Mouse (Mus musculus) lung, postnatal 14 days (tissue): ENCODE results near the gene Kcnj8.
"Not testable (repeated sequence)": the region's sequence is repeated elsewhere in the genome, so short reads cannot be mapped to it uniquely, and the experiment has no call there.

ENCODE experiments used
- DNase-seq: peaks from one replicate; pipeline ENCODE4 v3.0.0; 2021

Kcnj8 gene

DNA sequence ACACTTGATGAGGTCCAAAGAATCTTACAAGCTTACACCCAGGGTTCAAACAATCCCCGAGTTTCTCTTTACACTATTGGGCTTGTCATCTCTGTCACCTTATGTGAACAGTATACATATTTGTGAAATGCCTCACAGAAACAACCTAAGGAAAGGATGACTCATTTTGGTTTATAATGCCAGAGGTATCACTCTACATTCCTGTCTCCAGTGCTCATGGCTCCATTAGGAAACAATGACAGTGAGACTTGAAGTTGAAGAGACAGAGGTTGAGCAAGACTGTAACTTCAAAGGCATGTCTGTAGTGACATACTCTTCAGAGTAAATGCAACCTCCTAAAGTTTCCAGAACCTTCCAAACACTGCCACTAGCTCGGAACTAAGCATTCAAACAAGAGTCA is 23.0 kb downstream of the Kcnj8 start:
- DNase-seq = no peak

DNA sequence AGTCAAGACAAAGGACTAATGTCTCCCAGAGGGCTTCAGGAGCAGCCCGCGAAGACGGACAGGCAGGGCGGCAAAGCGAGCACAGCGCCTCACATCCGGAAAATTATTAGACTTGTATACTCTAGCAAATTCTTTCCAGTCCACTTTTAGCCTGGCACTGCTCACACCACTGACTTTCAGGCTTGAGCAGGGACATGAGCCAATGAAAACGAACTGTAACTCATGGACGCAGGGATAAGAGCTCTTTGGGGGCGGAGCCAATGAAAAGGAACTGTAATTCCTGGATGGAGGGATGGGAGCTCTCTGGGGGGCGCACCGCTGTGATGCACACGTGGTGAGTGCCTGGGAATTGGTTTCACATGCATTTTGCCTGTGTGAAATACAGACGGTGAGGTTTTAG is 26.3 kb downstream of the Kcnj8 start:
- DNase-seq = no peak

DNA sequence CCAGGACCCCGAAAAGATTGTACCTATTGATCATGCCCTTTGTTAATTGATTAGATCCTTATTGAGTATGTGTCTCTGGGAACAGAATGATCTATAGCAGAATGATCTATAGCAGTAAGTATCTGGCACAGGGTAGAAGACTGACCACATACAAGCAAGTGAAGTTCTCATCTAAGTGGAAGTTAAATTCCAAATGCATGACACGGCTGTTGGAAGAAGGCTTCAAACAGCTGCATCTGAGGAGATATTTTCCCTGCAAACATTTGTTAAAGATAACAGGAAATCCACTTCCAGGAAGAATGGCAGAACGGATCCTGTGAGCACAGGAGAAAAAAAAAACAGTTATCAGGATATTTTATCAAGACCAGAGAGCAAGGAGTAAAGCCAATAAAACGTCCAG is 27.8 kb downstream of the Kcnj8 start:
- DNase-seq = no peak

DNA sequence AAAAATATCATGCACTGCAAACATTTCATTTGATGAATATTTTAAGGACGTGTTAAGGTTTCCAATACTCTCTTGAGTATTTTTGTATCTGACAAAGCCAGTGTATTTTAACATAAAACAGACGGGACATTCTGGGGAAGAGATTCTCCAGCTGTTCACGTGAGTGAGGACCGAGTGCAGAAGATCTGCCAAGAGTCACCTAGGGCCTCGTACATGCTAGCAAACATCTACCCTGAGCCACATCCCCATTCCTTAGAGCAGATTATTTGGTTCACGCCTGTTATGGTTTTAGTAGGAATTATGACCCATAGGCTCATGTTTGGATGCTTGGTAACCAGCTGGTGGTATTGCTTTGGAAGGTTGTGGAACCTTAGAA is 28.6 kb downstream of the Kcnj8 start:
- no peak for DNase-seq

DNA sequence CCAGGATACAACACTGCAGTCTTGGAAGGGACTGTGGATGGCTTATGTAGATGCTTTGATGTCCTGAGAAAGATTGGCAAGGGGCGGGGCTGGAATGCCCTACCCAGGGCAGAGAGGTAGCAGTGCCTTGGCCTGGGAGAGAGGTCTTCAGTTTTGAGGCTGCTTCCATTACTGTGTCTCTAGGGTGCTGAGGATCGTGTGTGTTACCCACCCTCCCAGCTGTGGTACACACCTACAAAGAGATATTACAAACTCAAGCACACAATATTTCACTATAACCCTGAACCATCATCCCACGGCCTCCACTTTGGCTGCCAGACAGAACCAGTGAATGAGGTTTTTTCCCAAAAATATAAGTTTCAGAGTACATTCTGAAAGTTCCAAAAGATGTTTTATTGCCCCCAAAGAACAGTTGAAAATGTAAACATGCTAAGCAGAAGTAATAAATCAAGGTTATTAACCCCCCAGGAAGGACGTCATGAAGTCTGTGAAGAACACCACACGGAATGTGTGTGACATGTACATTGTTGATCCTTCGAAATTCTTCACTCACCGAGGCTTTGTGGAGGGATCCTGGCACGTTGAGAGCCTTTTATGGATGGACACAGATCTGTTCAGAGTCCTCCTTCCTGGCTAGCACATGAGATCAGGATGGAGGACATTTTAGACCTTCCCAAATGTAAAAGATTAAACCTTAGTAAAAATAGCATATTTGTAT is 29.2 kb downstream of the Kcnj8 start:
- no peak for DNase-seq

DNA sequence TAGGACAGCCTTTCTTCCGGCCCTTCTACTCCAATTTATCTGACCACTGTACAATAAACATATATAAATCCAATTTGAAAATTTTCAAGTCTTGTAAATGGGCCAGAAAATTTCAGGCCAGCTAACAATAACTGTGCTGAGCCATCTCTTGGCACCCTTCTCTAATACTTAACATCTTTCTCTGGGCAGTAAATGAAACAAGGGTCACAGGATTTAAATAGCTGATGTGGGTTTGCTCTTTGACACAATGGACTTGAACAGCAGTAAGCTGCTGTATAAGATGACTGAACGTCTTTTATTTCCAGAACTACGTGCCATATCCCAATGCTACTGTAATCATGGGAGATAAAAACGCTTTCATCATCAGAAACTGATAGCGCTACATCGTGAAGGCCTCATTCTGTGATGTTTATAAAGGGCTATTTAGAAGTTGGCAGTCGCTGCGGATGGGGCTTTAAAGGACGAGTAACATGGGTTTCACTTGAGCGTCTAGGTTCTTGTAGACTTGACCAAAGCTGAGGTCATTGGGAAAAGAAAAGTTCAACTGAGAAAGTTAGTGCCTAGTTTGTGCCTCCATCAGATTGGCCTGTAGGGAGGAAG is 30.8 kb downstream of the Kcnj8 start:
- no peak for DNase-seq

DNA sequence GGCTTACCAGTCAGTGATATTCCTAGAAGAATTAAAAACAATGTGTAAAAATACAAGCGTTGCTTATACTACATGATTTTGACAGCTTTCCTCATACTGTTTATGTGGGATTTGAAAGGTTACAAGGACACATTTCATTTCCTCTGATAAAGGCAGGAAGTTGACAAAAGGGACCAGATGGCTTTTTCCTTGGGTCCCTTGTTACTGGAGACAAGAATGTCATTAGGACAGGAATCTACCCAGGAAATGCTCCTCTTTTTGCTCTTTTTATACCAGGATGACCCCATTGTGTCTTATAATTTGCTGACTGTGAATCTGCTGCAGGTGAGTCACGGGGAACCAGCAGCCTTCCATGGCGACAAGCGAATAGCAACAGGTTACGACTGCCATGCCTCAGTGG is 31.3 kb downstream of the Kcnj8 start:
- DNase-seq = no peak

DNA sequence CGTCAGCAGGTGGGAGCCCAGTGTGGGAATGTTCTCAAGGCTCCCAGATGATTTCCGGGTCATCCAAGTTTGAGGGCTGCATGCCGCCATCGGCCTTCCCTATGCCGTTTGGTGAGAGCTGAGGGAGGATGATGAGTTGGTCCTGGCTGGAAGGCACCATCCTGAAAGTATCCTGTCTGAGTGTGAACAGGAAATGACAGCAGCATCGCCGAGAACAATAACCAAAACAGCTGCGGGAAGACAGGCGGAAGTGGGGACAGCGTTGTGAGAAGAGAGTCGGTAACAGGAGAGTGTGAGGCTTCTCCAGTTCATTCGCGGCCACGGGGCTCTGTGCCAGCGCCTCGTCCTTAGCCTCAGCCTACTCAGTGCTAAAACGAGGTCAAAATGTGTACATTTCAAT is 32.9 kb downstream of the Kcnj8 start:
- peak; percentile 59 for DNase-seq

DNA sequence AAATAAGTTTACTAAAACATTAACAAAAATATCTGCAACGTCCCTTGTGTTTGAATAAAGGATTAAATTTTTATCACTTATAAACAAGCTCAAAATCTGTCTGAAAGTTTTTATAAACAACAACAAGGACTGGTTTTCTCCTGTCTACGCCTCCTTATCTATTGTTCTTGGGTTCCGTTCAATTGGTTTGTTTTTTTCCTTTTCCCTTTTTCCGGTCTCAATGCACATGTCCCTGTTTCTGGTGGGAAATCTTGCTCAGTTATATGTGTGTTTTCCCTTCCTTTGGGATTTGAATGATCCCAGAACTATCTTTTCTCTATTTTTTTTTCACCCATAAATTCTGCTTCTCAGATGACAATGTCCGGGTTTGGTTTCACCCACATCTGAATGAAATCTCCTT is 38.0 kb downstream of the Kcnj8 start:
- no peak for DNase-seq

DNA sequence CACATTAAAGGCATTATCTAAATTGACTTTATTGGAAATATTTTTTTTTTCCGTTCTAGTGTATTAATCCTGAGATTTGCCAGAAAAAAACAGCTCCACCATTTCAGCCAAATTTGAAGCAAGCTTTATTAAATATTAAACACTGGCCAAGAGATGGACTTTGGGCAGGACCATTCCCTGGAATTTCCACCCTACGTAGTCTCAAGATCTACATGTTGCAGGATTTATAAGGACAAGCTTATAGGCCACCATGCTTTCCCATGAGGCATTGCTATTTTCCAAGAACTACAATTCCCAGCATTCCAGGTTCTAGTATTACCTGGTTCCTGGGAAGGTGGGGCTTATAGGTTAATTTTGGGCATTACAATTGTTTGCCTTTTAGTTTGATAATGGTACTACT is 38.7 kb downstream of the Kcnj8 start:
- no peak for DNase-seq

DNA sequence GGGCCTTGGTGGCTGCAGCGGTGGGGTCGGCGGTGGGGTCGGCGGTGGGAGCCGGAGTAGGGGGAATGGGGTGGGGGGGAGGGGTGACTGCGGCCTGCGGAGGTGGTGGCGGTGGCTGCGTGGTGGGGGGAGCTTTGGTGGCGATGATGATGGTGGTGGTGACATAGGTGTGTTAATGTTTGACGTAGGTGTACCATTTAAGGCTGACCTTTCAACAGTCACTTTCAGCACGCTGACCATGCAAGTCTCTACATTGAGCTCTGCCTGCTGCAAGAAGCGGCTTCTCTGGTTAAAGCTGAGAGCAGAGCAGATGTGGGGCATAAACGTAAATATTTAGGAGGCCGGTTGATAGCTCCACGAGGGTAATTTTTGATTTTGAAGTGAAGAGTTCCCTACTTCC is 39.3 kb downstream of the Kcnj8 start:
- no peak for DNase-seq

DNA sequence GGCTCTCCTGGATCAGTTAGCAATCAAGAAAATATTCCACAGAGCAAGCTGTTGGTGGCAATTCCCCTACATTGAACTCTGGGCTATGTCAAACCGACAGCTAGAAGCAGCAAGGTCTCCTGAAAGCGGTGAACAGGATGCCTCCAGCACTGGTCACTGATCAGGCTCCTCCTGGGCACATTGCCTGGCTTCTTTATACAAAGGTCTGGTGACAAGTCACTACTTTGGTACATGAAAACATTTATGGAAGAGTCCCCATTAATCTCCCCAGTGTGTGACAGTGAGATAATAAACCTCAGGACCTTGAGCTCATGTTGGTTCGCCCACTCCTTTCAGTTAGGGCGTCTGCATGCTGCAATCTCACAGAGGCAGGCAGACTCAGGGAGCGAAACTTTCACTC is 41.0 kb downstream of the Kcnj8 start:
- DNase-seq = peak; percentile 37

DNA sequence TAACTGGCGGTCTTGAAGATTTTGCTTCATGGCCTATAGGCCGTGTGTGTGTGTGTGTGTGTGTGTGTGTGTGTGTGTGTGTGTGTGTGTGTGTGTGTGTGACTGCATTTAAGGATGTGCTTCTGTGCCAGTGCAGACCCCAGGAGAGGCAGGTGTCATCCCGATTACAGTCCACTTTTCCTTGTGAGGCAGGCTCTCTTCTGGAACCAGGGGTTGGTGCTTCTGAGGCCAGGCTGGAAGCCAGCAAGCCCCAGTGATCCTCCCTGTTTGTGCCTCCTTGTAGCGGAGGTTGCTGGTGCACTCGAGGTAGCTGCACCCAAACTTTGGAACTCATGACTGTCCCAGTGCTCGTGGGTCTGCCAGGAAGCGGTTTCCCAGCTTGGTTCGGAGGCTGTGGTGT is 41.7 kb downstream of the Kcnj8 start:
- no peak for DNase-seq

DNA sequence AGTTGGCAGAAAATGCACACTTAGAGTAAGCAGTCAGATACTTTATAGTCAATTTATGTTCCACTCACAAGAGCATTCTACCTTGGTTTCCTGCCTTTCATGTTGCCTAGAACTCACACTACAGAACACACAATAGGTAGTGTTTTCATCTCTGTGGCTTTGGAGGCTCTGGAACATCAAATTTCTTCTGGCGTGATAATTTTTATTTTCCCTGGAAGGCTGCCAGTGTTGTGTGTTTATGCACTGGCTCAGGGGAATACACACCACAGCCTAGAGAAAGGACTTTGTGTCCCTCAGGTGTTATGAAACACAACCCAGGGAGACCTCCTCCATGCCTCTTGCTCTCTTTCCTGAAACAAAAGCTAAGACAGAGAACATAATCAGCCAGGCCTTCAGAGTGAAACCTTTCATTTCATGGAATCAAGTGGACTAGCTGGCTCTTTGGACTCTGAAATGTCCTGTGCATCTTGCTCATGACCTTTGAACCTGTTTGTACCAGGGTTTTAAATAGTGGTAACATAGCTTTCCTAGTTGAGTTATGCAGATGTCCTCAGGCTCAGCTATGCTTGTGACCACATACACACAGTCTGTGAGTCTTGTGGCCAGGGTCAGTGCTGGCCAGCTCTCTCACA is 43.4 kb downstream of the Kcnj8 start:
- no peak for DNase-seq

DNA sequence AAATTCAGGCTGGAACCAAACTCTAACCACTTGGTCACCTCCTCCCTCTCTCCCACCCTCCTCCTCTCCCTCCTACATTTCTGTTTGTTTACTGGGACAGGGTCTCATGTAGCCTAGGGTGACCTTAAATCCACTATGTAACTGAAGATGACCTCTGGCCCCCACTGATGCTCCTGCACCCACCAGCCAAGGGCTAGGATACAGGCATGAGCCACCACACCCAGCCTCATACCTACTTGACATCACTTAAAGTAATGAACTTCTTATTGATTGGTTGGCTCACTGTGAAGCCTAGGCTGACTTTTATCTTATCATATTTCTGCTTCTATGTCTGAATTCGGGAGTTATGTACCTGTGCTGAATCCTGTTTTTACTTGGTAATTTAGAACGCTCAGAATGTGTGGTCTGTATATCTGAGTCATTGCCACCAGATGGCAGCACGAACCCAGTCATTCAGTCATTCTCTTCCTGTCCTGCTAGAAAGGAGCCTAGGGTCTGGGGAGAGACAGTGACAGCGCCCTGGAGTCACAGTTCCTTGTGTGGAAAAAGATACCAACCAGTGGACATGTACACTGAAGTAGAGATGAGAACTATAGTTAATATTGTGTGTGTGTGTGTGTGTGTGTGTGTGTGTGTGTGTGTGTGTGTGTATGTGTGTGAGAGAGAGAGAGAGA is 46.6 kb downstream of the Kcnj8 start:
- peak; percentile 79 for DNase-seq

DNA sequence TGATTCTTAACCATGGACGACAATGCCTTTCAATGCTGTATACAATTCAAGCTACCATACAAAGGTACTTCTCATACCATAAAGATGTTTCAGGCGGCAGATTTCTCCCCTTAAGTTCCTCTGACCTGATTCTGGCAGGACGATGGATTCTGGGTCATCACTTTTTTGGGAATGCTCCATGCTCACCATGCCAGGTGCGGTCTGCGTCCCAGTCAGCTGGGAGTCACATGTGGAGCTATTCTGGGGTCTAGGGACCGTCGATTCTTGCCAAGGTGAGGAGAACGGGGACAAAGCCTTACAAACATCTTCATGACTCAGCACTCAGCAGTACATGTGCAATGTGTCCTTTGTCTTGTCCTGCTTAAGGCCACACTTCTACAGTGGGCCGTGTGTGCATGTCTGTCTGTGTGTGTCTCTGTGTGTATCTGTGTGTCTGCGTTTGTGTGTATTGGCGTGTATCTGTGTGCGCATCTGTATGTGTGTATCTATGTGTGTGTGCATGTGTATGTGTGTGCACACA is 49.8 kb downstream of the Kcnj8 start:
- DNase-seq = no peak

DNA sequence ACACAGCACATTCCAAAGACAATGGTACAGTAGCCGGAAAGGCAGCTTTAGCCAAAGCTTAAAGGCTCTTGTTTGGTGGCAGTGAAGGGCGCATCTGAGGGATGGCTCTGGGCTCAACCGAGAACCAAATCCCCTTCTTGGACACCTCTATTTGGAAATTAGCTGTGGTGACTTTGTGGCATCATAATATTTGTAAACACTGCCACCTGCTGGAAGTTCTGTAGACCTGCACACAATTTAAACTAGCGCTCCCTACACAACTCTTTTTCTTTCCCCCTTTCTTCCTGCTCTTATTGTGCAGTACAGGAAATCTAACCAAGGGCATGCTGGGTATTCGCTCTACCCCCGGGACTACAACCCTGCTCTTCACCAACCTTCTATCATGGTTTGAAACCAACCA is 52.3 kb downstream of the Kcnj8 start:
- DNase-seq = peak; percentile 19

DNA sequence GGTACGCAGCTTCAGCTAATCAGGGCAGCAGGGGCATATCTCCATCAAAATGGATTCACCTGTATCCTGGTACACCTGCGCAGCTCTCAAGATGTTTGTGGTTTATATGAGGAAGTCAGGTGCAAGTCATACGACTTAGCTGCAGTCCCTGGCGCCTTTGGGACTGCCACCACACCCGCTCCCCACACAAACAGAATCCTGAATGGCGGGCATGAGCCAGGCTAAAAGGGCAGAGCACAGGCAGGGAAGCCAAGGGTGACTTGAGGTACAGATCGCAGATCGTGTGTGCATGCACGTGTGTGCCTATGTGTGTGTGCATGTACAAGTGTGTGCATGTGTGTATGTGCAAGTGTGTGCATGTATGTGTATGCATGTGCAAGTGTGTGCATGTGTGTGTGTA is 56.0 kb downstream of the Kcnj8 start:
- not testable (repeated sequence) for DNase-seq

DNA sequence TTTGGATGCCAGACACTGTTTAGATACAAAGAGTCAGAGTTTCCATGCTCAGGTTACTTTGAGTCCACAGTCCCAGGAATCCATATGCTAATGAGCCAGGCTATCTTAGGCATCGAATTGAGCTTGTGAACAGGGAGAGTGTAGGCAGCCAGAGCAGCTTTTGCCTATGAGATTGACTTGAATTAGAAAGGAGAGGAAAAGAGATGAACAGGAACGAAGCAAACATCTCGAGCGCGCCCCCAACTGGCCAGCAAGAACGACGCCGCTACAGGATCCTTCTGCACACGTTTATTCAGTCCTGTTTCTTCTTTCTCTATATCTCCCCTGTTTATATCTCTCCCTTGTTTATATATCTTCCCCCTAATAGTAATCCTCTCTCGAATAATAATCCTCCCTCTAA is 56.5 kb downstream of the Kcnj8 start:
- DNase-seq = peak; percentile 55
